Mouse (Mus musculus) hindbrain, embryonic 15.5 days (tissue): ENCODE data around the gene Mrpl28. TPM values are rescaled to one million over a fixed set of nuclear protein-coding genes. Genes with fewer than 3 reads are reported as not detected.
A peak's percentile ranks its signal among the peaks of the same experiment; 100 is the strongest.
"Not testable (repeated sequence)": the region's sequence is repeated elsewhere in the genome, so short reads cannot be mapped to it uniquely, and the experiment has no call there.

Source experiments
- ATAC-seq: fragments of 200-750 bp; cut with Nextera tagmentation; 2 replicates; pipeline ENCODE4 v1.8.0; 2017; ENCODE audit warnings: low read depth, moderate number of reproducible peaks, moderate TSS enrichment; ENCODE audit not compliant: low FRiP score
- H3K27ac ChIP-seq: fragments of 300-500 bp; sonication (generic); replicated peaks from 2 replicates; pipeline ENCODE4 v1.5.1; 2015; ENCODE audit warnings: mild to moderate bottlenecking, inconsistent platforms
- H3K27me3 ChIP-seq: fragments of 300-500 bp; sonication (generic); 2 replicates; pipeline ENCODE4 v1.6.1; 2015; ENCODE audit warnings: control low read depth, inconsistent platforms
- H3K36me3 ChIP-seq: fragments of 300-500 bp; sonication (generic); 2 replicates; pipeline ENCODE4 v1.6.1; 2015; ENCODE audit warnings: control low read depth, inconsistent platforms
- H3K4me1 ChIP-seq: fragments of 300-500 bp; sonication (generic); replicated peaks from 2 replicates; pipeline ENCODE4 v1.6.1; 2015; ENCODE audit warnings: control low read depth, inconsistent platforms
- H3K4me2 ChIP-seq: fragments of 300-500 bp; sonication (generic); 2 replicates; pipeline ENCODE4 v1.6.1; 2015; ENCODE audit warnings: moderate library complexity, mild to moderate bottlenecking, inconsistent platforms
- H3K4me3 ChIP-seq: fragments of 300-500 bp; sonication (generic); 2 replicates; pipeline ENCODE4 v1.5.1; 2015; ENCODE audit warnings: mild to moderate bottlenecking, inconsistent platforms
- H3K9ac ChIP-seq: fragments of 300-500 bp; sonication (generic); 2 replicates; pipeline ENCODE4 v1.6.1; 2015; ENCODE audit warnings: inconsistent platforms
- H3K9me3 ChIP-seq: fragments of 300-500 bp; sonication (generic); 2 replicates; pipeline ENCODE4 v1.6.1; 2016; ENCODE audit warnings: control low read depth, inconsistent platforms
- WGBS: fragments of 180-500 bp; shearing (Covaris S2); methylation state at CpG from one replicate; pipeline ENCODE4 v1.1.7; 2015; 5-methylcytosine and 5-hydroxymethylcytosine counted together
- polyA plus RNA-seq: library from polyadenylated mRNA; unstranded; fragments of >200 nt; fragmentation: Nextera tagmentation; extraction: Ambion mirVana; gene quantifications from 2 replicates; pipeline ENCODE4 v1.2.1, GENCODE M21; 2015

Mrpl28 gene
- polyA plus RNA-seq, 1 experiment from 2014 or later = 184 TPM

DNA sequence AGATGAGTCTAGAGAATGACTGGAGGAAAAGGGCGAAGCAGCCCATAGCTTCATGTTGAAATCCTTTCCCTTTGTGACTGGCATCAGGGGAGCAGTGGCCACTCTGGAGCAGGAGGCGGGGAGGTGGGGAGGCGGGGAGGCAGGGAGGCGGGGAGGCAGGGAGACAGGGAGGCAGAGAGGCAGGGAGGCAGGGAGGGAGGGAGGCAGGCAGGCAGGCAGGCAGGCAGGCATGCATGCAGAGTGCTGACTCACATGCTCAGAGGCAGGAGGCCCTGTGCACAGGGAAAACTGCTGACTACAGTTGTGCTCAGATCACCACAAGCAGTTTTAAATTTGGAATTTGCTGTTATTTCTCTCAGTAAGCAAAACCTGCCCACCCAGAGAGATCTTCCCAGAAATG lies 21.8 kb upstream of the Mrpl28 start:
- Histone ChIP-seq H3K9ac (no peak overlapping the region), H3K4me1 (no peaks in the 10 kb centered on the region), H3K27me3 (no peaks in the 10 kb centered on the region), H3K9me3 (no peaks in the 10 kb centered on the region), H3K36me3 (no peaks in the 10 kb centered on the region), H3K4me3 (no peak overlapping the region), H3K27ac (no peak overlapping the region), H3K4me2 (no peak overlapping the region)
- WGBS = 46% methylated on average over 4 of the region's 4 CpGs
- ATAC-seq = no peak

- Histone ChIP-seq H3K36me3 (no peaks in the 10 kb centered on the region), H3K9me3 (no peaks in the 10 kb centered on the region), H3K4me2 (no peak overlapping the region), H3K4me1 (no peaks in the 10 kb centered on the region), H3K9ac (no peak overlapping the region), H3K27ac (no peak overlapping the region), H3K27me3 (peaks cover 3% of the 10 kb centered on the region), H3K4me3 (no peak overlapping the region)
- 65% methylated on average over 3 of the region's 4 CpGs for WGBS
- ATAC-seq = no peak
Measured at GRCm38 (mm10) chr17:26105619-26106018, 17.7 kb upstream of the Mrpl28 start.

DNA sequence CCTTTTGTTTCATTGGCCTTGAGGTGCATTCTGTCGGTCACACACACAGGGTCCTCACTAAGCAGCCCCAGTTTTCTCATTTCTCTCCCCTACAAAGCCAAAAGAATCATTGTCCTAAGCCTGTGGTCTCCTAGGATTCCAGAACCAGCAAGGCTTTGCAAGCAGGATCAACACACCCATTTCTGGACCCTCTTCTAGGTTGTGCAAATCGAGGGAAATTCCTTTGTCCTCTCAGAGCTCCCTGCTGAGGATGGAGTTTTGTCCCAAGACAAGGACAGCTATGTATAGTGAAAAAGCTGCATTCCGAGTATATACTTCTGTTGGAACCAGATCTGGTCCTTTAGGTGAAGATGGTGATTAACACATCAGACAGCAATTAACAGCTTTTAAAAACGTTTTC lies 13.1 kb upstream of the Mrpl28 start:
- Histone ChIP-seq H3K9me3 (no peaks in the 10 kb centered on the region), H3K4me1 (peaks cover 12% of the 10 kb centered on the region), H3K36me3 (no peaks in the 10 kb centered on the region), H3K4me2 (no peak overlapping the region), H3K27me3 (peaks cover 22% of the 10 kb centered on the region), H3K9ac (no peak overlapping the region), H3K4me3 (no peak overlapping the region), H3K27ac (no peak overlapping the region)
- WGBS = 20% methylated on average over 4 of the region's 4 CpGs
- ATAC-seq = no peak

- no peaks in the 10 kb centered on the region for H3K9me3 ChIP-seq
- ATAC-seq = no peak
- H3K36me3 ChIP-seq = no peaks in the 10 kb centered on the region
- H3K4me3 ChIP-seq = no peak overlapping the region
- peaks cover 12% of the 10 kb centered on the region for H3K4me1 ChIP-seq
- WGBS = 5% methylated on average over 4 of the region's 4 CpGs
- no peak overlapping the region for H3K4me2 ChIP-seq
- no peak overlapping the region for H3K27ac ChIP-seq
- peaks cover 30% of the 10 kb centered on the region for H3K27me3 ChIP-seq
- no peak overlapping the region for H3K9ac ChIP-seq
Measured at GRCm38 (mm10) chr17:26111024-26111423, 12.3 kb upstream of the Mrpl28 start.

GRCm38 (mm10) chr17:26111722-26112121 lies 11.6 kb upstream of the Mrpl28 start:
- Histone ChIP-seq H3K27me3 (peaks cover 34% of the 10 kb centered on the region), H3K9me3 (no peaks in the 10 kb centered on the region), H3K4me1 (peaks cover 12% of the 10 kb centered on the region), H3K36me3 (no peaks in the 10 kb centered on the region), H3K27ac (no peak overlapping the region), H3K4me3 (no peak overlapping the region), H3K9ac (no peak overlapping the region), H3K4me2 (no peak overlapping the region)
- WGBS = 28% methylated on average over 4 of the region's 4 CpGs
- no peak for ATAC-seq

DNA sequence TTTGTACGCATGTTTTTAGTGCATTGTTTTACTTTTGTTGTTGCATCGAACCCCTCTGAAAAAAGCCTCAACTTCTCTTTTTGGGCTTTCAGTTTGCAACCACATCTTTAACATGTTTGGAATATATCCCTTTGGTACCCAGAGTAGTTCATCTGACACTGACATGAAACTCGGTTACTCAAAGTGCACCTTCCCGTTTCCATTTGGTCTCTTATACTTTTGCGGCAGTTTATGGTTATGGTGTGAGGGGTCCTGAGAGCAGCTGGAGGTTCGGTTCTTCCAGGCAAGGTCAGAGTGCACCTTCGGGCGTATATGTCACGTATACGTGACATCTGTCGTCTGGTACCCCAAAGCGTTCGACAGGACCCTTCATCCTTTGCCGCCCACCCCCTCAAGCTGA lies 10.5 kb upstream of the Mrpl28 start:
- H3K4me1 ChIP-seq = peaks cover 12% of the 10 kb centered on the region
- peaks cover 41% of the 10 kb centered on the region for H3K27me3 ChIP-seq
- peak overlapping the region; percentile 90 for H3K9ac ChIP-seq
- no peaks in the 10 kb centered on the region for H3K36me3 ChIP-seq
- no peak for ATAC-seq
- peak overlapping the region; percentile 70; the same call in 1 of the 2 replicates for H3K27ac ChIP-seq
- H3K4me3 ChIP-seq = peak overlapping the region; percentile 83
- no peaks in the 10 kb centered on the region for H3K9me3 ChIP-seq
- peak overlapping the region; percentile 98 for H3K4me2 ChIP-seq
- 15% methylated on average over 14 of the region's 14 CpGs for WGBS

- peak within 1 kb of the TSS; percentile 90 for H3K9ac ChIP-seq
- peaks cover 12% of the 10 kb centered on the region for H3K4me1 ChIP-seq
- peak within 1 kb of the TSS; percentile 98 for H3K4me2 ChIP-seq
- peak within 1 kb of the TSS; percentile 83 for H3K4me3 ChIP-seq
- peak within 1 kb of the TSS; percentile 70 for H3K27ac ChIP-seq
- H3K36me3 ChIP-seq = no peaks in the 10 kb centered on the region
- WGBS = under 1% methylated on average over 53 of the region's 75 CpGs
- peaks cover 41% of the 10 kb centered on the region for H3K27me3 ChIP-seq
- no peaks in the 10 kb centered on the region for H3K9me3 ChIP-seq
- peak; percentile 76 for ATAC-seq
Measured at GRCm38 (mm10) chr17:26113181-26113948, 9.9 kb upstream of the Mrpl28 start, which contains the start of gene Tmem8. Gene Tmem8, plus strand, starts transcription at chr17:26113299.

DNA sequence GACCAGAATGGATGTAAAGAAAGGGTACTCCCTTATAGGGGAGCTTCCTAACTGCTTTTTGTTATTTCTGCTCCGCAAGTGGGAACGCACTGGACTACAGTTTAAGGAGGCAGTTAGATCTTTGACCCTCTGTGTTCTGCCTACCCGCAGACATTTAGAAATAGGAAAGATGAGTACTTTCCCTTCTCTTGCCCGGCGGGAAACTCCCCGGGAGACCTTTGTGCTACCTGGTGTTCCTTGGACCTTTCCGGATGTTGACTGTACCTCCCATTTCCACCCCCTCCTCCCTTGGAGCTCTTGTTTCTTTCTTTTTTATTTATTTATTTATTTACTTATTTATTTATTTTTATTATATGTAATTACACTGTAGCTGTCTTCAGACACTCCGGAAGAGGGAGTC lies 9.2 kb upstream of the Mrpl28 start:
- Histone ChIP-seq H3K27me3 (peaks cover 44% of the 10 kb centered on the region), H3K4me3 (peak overlapping the region; percentile 83), H3K4me2 (peak overlapping the region; percentile 98), H3K9me3 (no peaks in the 10 kb centered on the region), H3K9ac (peak overlapping the region; percentile 90), H3K27ac (peak overlapping the region; percentile 70; the same call in 1 of the 2 replicates), H3K4me1 (peaks cover 12% of the 10 kb centered on the region), H3K36me3 (no peaks in the 10 kb centered on the region)
- ATAC-seq = no peak
- 12% methylated on average over 8 of the region's 8 CpGs for WGBS

GRCm38 (mm10) chr17:26114461-26114860 lies 8.8 kb upstream of the Mrpl28 start:
- not testable (repeated sequence) for H3K4me2 ChIP-seq
- peaks cover 45% of the 10 kb centered on the region for H3K27me3 ChIP-seq
- WGBS = 66% methylated on average over 7 of the region's 7 CpGs

GRCm38 (mm10) chr17:26115205-26115898 lies 7.9 kb upstream of the Mrpl28 start:
- H3K9ac ChIP-seq = no peak overlapping the region
- H3K9me3 ChIP-seq = no peaks in the 10 kb centered on the region
- H3K4me2 ChIP-seq = no peak overlapping the region
- peaks cover 12% of the 10 kb centered on the region for H3K4me1 ChIP-seq
- H3K27ac ChIP-seq = no peak overlapping the region
- no peaks in the 10 kb centered on the region for H3K36me3 ChIP-seq
- no peak overlapping the region for H3K4me3 ChIP-seq
- WGBS = 83% methylated on average over 7 of the region's 7 CpGs
- peaks cover 45% of the 10 kb centered on the region for H3K27me3 ChIP-seq
- ATAC-seq = no peak

More at GRCm38 (mm10) chr17:26114461-26114860, 8.8 kb upstream of the Mrpl28 start:
- not testable (repeated sequence) for H3K9ac ChIP-seq, ATAC-seq, H3K27ac ChIP-seq, H3K36me3 ChIP-seq, H3K4me3 ChIP-seq, H3K9me3 ChIP-seq
- peaks cover 12% of the 10 kb centered on the region for H3K4me1 ChIP-seq

DNA sequence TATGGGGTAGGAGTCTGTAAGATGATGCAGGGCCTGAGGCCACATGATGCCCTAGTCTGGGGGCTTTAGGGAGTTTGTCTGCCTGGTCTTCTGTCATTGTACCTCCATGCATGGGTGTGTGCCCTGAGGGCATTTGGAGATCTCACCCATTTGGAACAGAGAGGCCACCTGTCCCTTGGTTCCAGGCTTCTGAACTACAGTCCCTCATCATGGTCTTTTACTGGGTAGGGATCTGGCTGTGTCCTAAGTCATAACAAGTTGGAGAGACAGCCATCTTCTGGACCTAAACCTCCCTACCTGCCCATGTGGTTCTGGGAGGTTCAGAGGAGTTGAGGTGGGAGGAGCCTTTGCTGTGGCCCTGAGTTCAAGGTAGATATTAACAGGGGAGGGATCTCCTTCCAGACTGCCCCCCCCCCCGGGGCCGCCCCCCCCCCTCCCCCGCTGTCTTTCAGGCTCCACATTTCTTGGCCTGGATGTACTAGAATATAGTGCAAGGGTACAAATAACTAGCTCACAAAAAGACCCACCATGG lies 7.3 kb upstream of the Mrpl28 start:
- WGBS = 62% methylated on average over 3 of the region's 3 CpGs
- H3K4me2 ChIP-seq = no peak overlapping the region

More for the DNA sequence above, 7.3 kb upstream of the Mrpl28 start:
- Histone ChIP-seq H3K36me3 (no peaks in the 10 kb centered on the region), H3K9me3 (no peaks in the 10 kb centered on the region), H3K9ac (no peak overlapping the region), H3K4me1 (peaks cover 12% of the 10 kb centered on the region), H3K27ac (no peak overlapping the region), H3K27me3 (peaks cover 39% of the 10 kb centered on the region), H3K4me3 (no peak overlapping the region)
- no peak for ATAC-seq
